Mouse (Mus musculus): ENCODE results near the gene Dera.
"Not testable (repeated sequence)": the region's sequence is repeated elsewhere in the genome, so short reads cannot be mapped to it uniquely, and the experiment has no call there.

Dera gene

GRCm38 (mm10) chr6:137754056-137754856, at the start of gene Dera:
Gene Dera, plus strand, starts transcription at chr6:137754546.
- in situ Hi-C loops (cut with MboI, MseI): no loop called here

- in situ Hi-C loops (cut with MboI, MseI): no loop called here
Observed at GRCm38 (mm10) chr6:137706209-137706608, 48.1 kb upstream of the Dera start.

- in situ Hi-C loops (cut with MboI, MseI): not testable (repeated sequence)
Observed at GRCm38 (mm10) chr6:137708726-137709405, 45.5 kb upstream of the Dera start.

GRCm38 (mm10) chr6:137710179-137711037, 43.9 kb upstream of the Dera start:
- in situ Hi-C loops (cut with MboI, MseI): no loop called here

GRCm38 (mm10) chr6:137712654-137713309, 41.6 kb upstream of the Dera start:
- in situ Hi-C loops (cut with MboI, MseI): no loop called here

- in situ Hi-C loops (cut with MboI, MseI): no loop called here
Observed at GRCm38 (mm10) chr6:137713310-137713664, 41.1 kb upstream of the Dera start.

- in situ Hi-C loops (cut with MboI, MseI): no loop called here
Observed at GRCm38 (mm10) chr6:137716802-137717201, 37.5 kb upstream of the Dera start.

- in situ Hi-C loops (cut with MboI, MseI): loop anchor here (10.0 kb wide), 2 partner anchors 308 to 518 kb away; no protein-coding TSS in a partner anchor
Observed at GRCm38 (mm10) chr6:137722220-137722931, 32.0 kb upstream of the Dera start.

- in situ Hi-C loops (cut with MboI, MseI): loop anchor here (10.0 kb wide), 2 partner anchors 309 to 519 kb away; no protein-coding TSS in a partner anchor
Observed at GRCm38 (mm10) chr6:137723898-137724297, 30.4 kb upstream of the Dera start.

- in situ Hi-C loops (cut with MboI, MseI): loop anchor here (25.0 kb wide), 1 partner anchor 922 kb away; the partner anchor contains the start of genes H2afj and Hist4h4
Observed at GRCm38 (mm10) chr6:137734460-137734845, 19.9 kb upstream of the Dera start.

- in situ Hi-C loops (cut with MboI, MseI): loop anchor here (25.0 kb wide), 1 partner anchor 923 kb away; the partner anchor contains the start of genes H2afj and Hist4h4
Observed at GRCm38 (mm10) chr6:137734846-137735609, 19.3 kb upstream of the Dera start, which contains the start of gene Strap. Gene Strap, plus strand, starts transcription at chr6:137735078.

- in situ Hi-C loops (cut with MboI, MseI): loop anchor here (25.0 kb wide), 1 partner anchor 923 kb away; the partner anchor contains the start of genes H2afj and Hist4h4
Observed at GRCm38 (mm10) chr6:137735671-137736238, 18.6 kb upstream of the Dera start.

- in situ Hi-C loops (cut with MboI, MseI): loop anchor here (25.0 kb wide), 1 partner anchor 929 kb away; the partner anchor contains the start of genes H2afj and Hist4h4
Observed at GRCm38 (mm10) chr6:137740972-137741371, 13.4 kb upstream of the Dera start.

GRCm38 (mm10) chr6:137744700-137745099, 9.6 kb upstream of the Dera start:
- in situ Hi-C loops (cut with MboI, MseI): loop anchor here (25.0 kb wide), 1 partner anchor 932 kb away; the partner anchor contains the start of genes H2afj and Hist4h4

GRCm38 (mm10) chr6:137747174-137747928, 7.0 kb upstream of the Dera start:
- in situ Hi-C loops (cut with MboI, MseI): loop anchor here (25.0 kb wide), 1 partner anchor 935 kb away; the partner anchor contains the start of genes H2afj and Hist4h4

GRCm38 (mm10) chr6:137751551-137752274, 2.6 kb upstream of the Dera start:
- in situ Hi-C loops (cut with MboI, MseI): no loop called here

GRCm38 (mm10) chr6:137752275-137752655, 2.1 kb upstream of the Dera start:
- in situ Hi-C loops (cut with MboI, MseI): no loop called here

- in situ Hi-C loops (cut with MboI, MseI): no loop called here
Observed at GRCm38 (mm10) chr6:137754857-137755232, 499 bp downstream of the Dera start.

Measured in regulatory T cell (primary cell).